Mouse (Mus musculus) erythroblast, embryonic 14.5 days (primary cell): ENCODE results near the gene Hipk1.

Experiments used
- GATA1 ChIP-seq: IDR thresholded peaks from 2 replicates; pipeline ENCODE4 v1.6.1; 2012; ENCODE audit warnings: low read length, inconsistent platforms, mixed read lengths
- TAL1 ChIP-seq: IDR thresholded peaks from 3 replicates; pipeline ENCODE4 v1.6.1; 2012; ENCODE audit warnings: low read length, inconsistent platforms, mixed read lengths

DNA sequence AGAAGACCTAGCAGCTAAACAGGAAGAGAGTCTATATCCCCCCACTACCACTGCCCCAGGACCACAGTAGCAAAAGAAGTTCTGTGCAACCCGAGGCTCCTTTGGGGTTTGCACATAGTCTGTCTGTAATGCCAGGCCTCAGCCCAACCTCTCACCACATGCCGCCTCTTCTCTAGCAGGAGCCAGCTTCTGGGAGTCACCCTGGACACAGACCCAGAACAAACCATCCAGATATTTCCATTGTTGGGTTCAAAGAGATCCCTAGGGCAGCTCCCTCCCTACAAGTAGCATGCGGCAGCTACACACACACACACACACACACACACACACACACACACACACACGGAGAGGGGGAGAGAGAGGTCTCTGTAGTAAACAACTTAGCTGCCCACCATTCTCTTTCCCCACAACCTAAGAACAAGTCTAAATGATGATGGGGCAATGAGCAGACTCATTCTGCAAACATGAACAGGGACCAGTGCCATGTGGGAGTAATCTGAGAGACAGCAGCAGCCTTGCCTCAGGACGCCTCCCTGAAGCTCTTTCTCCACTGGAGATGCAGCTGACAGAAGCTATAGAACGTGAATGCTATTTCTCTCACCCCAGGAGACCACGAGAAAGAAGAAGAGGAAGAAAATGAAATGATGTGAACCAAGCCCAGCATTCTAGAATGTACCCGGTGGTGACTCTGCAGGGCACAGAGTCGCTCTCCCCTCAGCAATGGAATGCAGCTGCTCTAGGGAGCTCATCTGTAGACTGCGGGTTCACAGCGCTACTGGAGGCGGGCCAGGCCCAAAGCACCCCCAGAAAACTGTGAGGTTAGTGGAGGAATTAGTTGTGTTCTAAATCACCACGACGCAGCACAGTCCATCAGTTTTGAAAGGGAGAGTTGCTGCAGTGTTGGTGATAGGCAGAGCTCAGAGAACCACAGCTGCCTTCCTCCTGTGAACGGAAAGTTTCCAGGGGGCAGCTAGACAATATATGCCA, 74.3 kb downstream of the Hipk1 start:
- TF ChIP-seq GATA1 (no peak), TAL1 (no peak)
